Mouse (Mus musculus) MEL (cell line): ENCODE data around the gene Rplp0.

Experiments used
- CHD2 ChIP-seq: IDR thresholded peaks from 2 replicates; pipeline ENCODE4 v1.6.1; 2011; ENCODE audit warnings: low read length, improper control_type of control experiment
- CTCF ChIP-seq, 3 experiments: IDR thresholded peaks in 2 of 3; conservative IDR thresholded peaks in 1 of 3; 2 replicates each; pipeline ENCODE4 v1.5.1; 2011 to 2012; ENCODE audit warnings: low read length in 3 of 3, low read depth in 2 of 3, mild to moderate bottlenecking in 2 of 3, improper control_type of control experiment in 1 of 3, inconsistent platforms in 1 of 3, mixed read lengths in 1 of 3, moderate library complexity in 1 of 3; ENCODE audit not compliant: control insufficient read depth in 1 of 3, insufficient read depth in 1 of 3, poor library complexity in 1 of 3, severe bottlenecking in 1 of 3
- EP300 ChIP-seq, 2 experiments: IDR thresholded peaks; 2 replicates each; pipeline ENCODE4 v1.6.1; 2011; ENCODE audit warnings: improper control_type of control experiment in 2 of 2, low read length in 2 of 2, low read depth in 1 of 2, mild to moderate bottlenecking in 1 of 2
- ETS1 ChIP-seq: IDR thresholded peaks from 2 replicates; pipeline ENCODE4 v1.6.1; 2012; ENCODE audit warnings: low read depth, mild to moderate bottlenecking, inconsistent platforms, low read length, improper control_type of control experiment, moderate library complexity
- GATA1 ChIP-seq: IDR thresholded peaks from 2 replicates; pipeline ENCODE4 v1.6.1; 2011; ENCODE audit warnings: low read depth, low read length, improper control_type of control experiment
- MAFK ChIP-seq: IDR thresholded peaks from 2 replicates; pipeline ENCODE4 v1.6.1; 2011; ENCODE audit warnings: low read depth, mild to moderate bottlenecking, low read length, improper control_type of control experiment, borderline replicate concordance
- MXI1 ChIP-seq: IDR thresholded peaks from 2 replicates; pipeline ENCODE4 v1.6.1; 2011; ENCODE audit warnings: mild to moderate bottlenecking, low read depth, low read length, improper control_type of control experiment
- MYC ChIP-seq: IDR thresholded peaks from 2 replicates; pipeline ENCODE4 v1.6.1; 2011; ENCODE audit warnings: low read depth, mild to moderate bottlenecking, low read length, improper control_type of control experiment, moderate library complexity
- POLR2A ChIP-seq, 2 experiments: IDR thresholded peaks; 2 replicates each; pipeline ENCODE4 v1.6.1; 2011 to 2012; ENCODE audit warnings: low read length in 2 of 2, mild to moderate bottlenecking in 2 of 2, control low read depth in 1 of 2, improper control_type of control experiment in 1 of 2, low read depth in 1 of 2, moderate library complexity in 1 of 2; ENCODE audit not compliant: control insufficient read depth in 1 of 2, insufficient read depth in 1 of 2, poor library complexity in 1 of 2
- SMC3 ChIP-seq: IDR thresholded peaks from 2 replicates; pipeline ENCODE4 v1.6.1; 2011; ENCODE audit warnings: low read depth, low read length, improper control_type of control experiment
- TCF12 ChIP-seq: IDR thresholded peaks from 2 replicates; pipeline ENCODE4 v1.6.1; 2014; ENCODE audit warnings: low read depth, mild to moderate bottlenecking, inconsistent platforms, low read length, improper control_type of control experiment, moderate library complexity
- USF1 ChIP-seq: IDR thresholded peaks from 2 replicates; pipeline ENCODE4 v1.6.1; 2014; ENCODE audit warnings: low read depth, mild to moderate bottlenecking, inconsistent platforms, low read length, improper control_type of control experiment, moderate library complexity
- ZC3H11A ChIP-seq: IDR thresholded peaks from 2 replicates; pipeline ENCODE4 v1.6.1; 2012; ENCODE audit warnings: low read depth, mild to moderate bottlenecking, inconsistent platforms, low read length, improper control_type of control experiment
- ZMIZ1 ChIP-seq: IDR thresholded peaks from 2 replicates; pipeline ENCODE4 v1.6.1; 2012; ENCODE audit warnings: low read depth, mild to moderate bottlenecking, inconsistent platforms, low read length, improper control_type of control experiment, moderate library complexity

GRCm38 (mm10) chr5:115586166-115586565 is 26.9 kb downstream of the Rplp0 start:
- TF ChIP-seq MYC (no peak), TCF12 (no peak), MAFK (no peak), CTCF (IDR thresholded peaks at IDR 0.05 in 2 of 3, conservative IDR thresholded peaks at IDR 0.05 in 1 of 3; ENCODE audit: control insufficient read depth in 1 of 3, insufficient read depth in 1 of 3, low read depth in 2 of 3, low read length in 3 of 3, poor library complexity in 1 of 3, severe bottlenecking in 1 of 3) (no peak), USF1 (no peak), EP300 (IDR thresholded peaks at IDR 0.05; ENCODE audit: low read depth in 1 of 2, low read length in 2 of 2) (no peak), POLR2A (IDR thresholded peaks at IDR 0.05; ENCODE audit: control insufficient read depth in 1 of 2, insufficient read depth in 1 of 2, low read depth in 1 of 2, low read length in 2 of 2, poor library complexity in 1 of 2) (no peak), ETS1 (no peak), CHD2 (no peak), ZC3H11A (no peak), ZMIZ1 (no peak), MXI1 (no peak), GATA1 (no peak), SMC3 (no peak)
